Mouse (Mus musculus) heart, adult 9 months (tissue): ENCODE measurements around the gene Vmn2r28.
"Not testable (repeated sequence)": the region's sequence is repeated elsewhere in the genome, so short reads cannot be mapped to it uniquely, and the experiment has no call there.

Source experiments
- DNase-seq, 2 experiments: peaks; one replicate each; pipeline ENCODE4 v3.0.0; 2022; ENCODE audit warnings: low spot score in 2 of 2

Gene Vmn2r28

DNA sequence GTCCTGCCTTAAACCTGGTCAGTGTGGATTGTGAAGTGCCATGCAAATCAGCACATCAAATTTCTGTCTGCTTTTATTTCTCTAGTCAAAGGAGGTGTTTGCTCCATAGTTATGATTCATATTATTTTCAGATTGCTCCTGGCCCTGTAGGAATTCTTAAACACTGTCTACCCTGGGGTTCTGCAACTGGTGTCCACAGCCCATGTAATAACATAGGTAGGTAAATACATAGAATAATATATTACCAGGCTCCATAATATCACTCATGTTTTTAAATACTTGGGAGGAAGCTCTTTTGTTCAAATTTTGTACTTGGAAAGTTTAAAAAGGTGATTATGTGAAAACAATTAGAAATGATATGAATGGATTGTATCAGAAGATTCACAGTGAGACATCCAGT lies at the start of gene Vmn2r28:
Vmn2r28 (minus strand) TSS at position 101 of the 400 bp plus-strand sequence.
- DNase-seq = not testable (repeated sequence)

DNA sequence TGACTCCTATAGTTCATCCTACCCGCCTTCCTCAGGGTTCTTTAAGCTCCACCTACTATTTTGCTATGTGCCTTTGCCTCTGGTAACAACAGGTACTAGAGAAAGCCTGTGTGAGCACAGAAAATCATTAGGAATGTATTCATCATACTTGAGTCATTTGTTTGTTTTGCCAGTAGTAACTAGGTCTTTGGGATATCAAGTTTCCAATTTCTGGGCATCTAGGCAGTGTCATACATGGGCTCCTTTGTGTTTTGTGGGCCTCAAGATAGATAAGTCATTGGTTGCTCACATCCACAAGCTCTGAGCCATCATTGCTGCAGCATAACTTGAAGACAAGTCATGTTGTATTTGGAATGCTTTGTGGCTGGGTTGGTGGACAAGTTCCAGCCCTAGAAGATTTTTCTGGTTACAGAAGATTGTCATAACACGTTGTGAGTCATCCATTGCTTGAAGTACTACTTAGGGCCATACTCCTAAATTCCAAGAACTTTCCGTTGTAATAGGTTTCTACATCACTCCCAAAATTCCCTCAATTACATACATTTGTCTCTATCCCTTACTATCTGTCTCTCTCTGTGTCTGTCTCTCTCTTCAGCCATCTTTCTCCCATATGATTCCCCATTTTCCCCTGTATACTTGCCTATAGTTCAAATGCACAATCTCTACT lies 47.1 kb upstream of the Vmn2r28 start:
- not testable (repeated sequence) for DNase-seq

DNA sequence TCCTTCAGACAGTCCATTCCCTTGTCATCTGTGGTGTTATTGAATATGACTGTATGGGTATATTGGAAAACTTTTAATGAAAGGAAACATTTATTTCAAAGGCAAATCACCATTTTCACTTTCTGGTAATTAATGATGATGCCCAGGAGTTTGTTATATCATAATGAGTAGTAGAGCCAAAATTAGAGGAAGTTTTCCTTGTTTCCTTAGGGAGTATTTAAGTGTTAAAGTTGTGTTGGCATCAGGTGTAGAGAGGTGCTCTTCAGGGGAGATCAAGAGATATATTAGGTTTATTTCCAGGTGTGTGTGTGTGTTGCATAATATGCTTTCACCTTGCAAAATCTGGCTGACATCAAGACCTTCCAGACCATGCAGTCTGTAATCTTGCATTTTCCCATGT lies 37.1 kb downstream of the Vmn2r28 start, which contains the start of gene Vmn1r59:
Vmn1r59 (minus strand) TSS at position 101 of the 400 bp plus-strand sequence.
- DNase-seq = no peak

DNA sequence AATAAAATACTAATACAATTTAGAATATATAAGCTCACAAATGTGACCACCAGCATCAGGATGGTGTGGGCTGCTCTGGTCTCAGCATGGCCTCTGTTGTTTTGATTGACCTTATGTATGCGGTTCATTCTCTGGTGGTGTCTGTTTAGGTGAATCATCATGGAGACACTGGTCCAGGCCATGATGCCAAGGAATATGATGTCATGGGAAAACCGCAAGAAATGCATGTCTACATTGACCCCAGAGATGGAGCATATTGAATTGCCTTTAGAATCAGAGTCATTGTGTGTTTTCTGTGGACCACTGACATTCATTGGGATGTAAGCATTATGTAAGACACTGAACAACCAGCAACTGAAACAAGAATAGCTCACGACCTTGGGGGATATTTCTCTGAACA lies 39.7 kb downstream of the Vmn2r28 start:
- DNase-seq = not testable (repeated sequence)

DNA sequence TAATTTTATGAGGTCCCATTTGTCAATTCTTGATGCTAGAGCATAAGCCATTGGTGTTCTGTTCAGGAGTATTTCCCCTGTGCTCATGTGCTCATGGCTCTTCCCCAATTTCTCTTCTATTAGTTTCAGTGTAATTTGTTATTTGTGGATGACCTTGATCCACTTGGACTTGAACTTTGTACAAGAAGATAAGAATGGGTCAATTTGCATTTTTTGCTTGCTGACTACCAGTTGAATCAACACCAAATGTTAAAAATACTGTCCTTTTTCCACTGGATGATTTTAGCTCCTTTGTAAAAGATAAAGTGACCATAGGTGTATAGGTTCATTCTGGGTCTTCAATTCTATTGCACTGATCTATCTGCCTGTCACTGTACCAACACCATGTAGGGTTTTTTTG lies 45.1 kb downstream of the Vmn2r28 start:
- DNase-seq = no peak
